Mouse (Mus musculus): ENCODE data around the gene C1qb. TPM values are rescaled to one million over a fixed set of nuclear protein-coding genes. Genes with fewer than 3 reads are reported as not detected.
A peak's percentile ranks its signal among the peaks of the same experiment; 100 is the strongest.

The C1qb gene
- polyA plus RNA-seq, 1 experiment = 65.1 TPM

DNA sequence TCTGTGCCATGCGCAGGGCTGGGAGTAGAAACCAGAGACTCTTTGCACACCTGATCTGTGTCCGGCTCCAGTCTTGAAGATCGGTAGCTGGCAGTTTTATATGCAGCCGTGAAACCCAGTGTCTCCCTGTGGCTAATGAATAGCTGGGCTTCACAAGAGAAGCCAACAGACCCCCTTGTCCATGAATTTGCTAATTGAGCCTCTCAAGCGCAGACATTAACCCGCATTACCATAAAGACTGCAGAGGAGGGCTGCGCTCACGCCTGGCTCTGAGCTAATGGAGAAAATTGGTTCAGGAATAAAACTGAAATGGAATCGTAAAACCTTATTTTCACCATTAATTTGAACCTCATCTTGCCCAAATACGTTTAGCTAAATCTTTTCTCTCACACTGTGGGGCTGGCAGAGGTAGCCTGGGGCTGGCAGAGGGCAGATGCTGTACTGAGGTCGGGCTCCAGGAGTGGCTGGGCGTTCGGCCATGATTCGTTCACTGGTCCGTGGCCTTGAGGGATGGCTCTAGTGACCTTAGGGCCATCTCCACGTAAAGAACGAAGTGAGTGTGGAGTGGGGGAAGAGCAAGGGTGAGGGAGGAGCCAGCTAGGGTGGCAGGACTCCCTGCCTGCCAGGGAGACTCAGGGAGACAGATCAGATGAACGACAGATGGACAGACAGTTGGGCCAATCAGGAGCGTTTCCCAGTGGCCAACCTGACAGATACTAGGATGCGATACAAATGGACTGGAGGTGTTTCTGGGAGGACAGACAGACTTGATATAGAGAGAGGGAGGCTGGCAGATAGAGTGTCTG is 30.6 kb upstream of the C1qb start:
- TF ChIP-seq POLR2A (IDR thresholded peaks at IDR 0.05; ENCODE audit: borderline replicate concordance, extremely low read depth, low read depth, low read length) = no peak
- TF ChIP-seq CTCF (IDR thresholded peaks at IDR 0.05; ENCODE audit: insufficient read depth, low read length) = no peak
- no peaks in the 10 kb centered on the region for H3K4me1 ChIP-seq (ENCODE audit: control insufficient read depth, insufficient read depth, low read length)
- no peak for DNase-seq
- no peak overlapping the region for H3K4me3 ChIP-seq (replicated peaks; ENCODE audit: extremely low read depth, low read depth, low read length)
- 51% methylated on average over 20 of the region's 20 CpGs for WGBS

DNA sequence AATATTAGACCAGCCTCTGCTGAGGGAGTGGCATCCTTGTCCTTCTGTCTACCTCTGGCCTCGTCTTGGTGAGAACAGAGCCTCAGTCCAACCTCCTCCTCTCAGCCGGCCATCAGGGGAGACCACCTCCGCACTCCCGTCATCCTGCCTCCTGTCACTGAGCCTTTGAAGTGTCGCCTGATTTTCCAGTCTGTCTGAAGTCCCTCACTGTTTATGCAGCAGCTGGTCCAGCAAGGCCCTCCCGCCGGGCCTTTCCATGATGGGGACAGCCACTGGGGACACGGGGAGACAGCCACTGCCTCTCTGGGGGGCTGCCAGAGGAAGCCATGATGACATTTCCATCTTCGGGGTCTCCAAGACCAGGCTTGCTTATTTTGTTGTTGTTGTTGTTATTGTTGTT is 26.9 kb upstream of the C1qb start:
- 12% methylated on average over 9 of the region's 9 CpGs for WGBS
- no peak for DNase-seq
- Histone ChIP-seq H3K4me1 (ENCODE audit: control insufficient read depth, insufficient read depth, low read length) (no peaks in the 10 kb centered on the region), H3K4me3 (replicated peaks; ENCODE audit: extremely low read depth, low read depth, low read length) (no peak overlapping the region)
- no peak for TF ChIP-seq CTCF (IDR thresholded peaks at IDR 0.05; ENCODE audit: insufficient read depth, low read length)

DNA sequence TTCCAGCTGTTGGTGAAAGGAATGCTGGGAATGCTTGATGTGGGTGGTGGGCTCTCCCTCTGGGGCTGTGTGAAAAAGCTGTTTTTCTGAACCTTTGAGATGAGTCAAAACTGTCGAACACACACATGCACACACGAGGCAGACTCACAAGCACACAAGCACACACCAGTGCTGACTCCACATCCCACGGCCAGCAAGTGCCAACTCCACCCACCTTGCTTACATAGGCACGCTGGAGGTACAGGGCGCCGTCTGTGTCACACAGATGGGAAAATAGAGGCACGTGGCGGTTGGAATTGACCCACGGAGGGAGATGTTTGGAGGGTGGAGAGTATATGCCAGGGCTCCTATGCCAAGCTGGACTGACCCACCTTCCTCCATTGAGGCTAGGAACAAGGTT is 25.8 kb upstream of the C1qb start:
- WGBS = 33% methylated on average over 9 of the region's 9 CpGs
- TF ChIP-seq POLR2A (IDR thresholded peaks at IDR 0.05; ENCODE audit: borderline replicate concordance, extremely low read depth, low read depth, low read length) (no peak), CTCF (IDR thresholded peaks at IDR 0.05; ENCODE audit: insufficient read depth, low read length) (no peak)
- Histone ChIP-seq H3K4me3 (replicated peaks; ENCODE audit: extremely low read depth, low read depth, low read length) (no peak overlapping the region), H3K4me1 (ENCODE audit: control insufficient read depth, insufficient read depth, low read length) (no peaks in the 10 kb centered on the region)
- DNase-seq = no peak

DNA sequence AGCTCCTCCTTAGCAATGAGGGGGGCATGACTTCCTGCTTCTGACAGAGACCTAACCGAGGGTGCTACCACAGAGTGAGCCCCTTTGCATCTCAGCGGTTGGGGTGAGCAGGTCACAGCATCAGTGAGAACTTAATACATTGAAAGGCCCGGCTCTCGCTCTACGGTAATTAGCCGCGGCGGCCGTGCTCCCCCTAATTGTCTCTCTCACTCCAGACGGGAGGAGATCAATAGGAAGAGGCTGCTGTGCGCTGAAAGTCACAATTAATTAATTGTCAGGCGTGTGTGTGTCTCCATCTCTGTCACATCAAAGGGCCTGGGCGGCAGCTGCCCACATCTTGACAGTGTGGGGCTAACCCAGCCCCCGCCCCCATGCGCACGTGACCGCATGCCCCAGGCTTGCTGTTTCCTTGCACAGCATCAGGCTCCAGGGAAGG is 25.2 kb upstream of the C1qb start:
- Histone ChIP-seq H3K4me3 (replicated peaks; ENCODE audit: extremely low read depth, low read depth, low read length) (no peak overlapping the region), H3K4me1 (ENCODE audit: control insufficient read depth, insufficient read depth, low read length) (no peaks in the 10 kb centered on the region)
- no peak for DNase-seq
- WGBS = 8% methylated on average over 17 of the region's 17 CpGs
- TF ChIP-seq CTCF (IDR thresholded peaks at IDR 0.05; ENCODE audit: insufficient read depth, low read length) (no peak), POLR2A (IDR thresholded peaks at IDR 0.05; ENCODE audit: borderline replicate concordance, extremely low read depth, low read depth, low read length) (no peak)

DNA sequence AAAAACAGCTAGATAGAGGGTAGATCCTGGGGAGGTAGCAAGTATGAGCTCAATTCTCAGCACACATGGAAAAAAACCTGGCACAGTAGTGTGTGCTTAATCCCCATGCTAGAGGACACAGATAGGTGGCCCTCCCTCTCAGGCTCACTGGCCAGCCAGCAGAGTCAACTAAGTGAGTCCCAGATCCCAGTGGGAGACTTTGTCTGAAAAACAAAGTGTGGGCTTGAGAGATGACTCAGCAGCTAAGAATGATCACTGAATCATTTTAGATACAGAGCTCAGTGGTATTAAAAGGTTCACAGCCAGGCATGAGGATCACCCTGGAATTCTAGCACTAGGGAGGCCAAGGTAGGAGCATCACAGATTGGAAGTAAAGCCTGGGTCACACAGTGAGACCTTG is 21.8 kb upstream of the C1qb start:
- H3K4me3 ChIP-seq (replicated peaks; ENCODE audit: extremely low read depth, low read depth, low read length) = no peak overlapping the region
- no peak for DNase-seq
- no peaks in the 10 kb centered on the region for H3K4me1 ChIP-seq (ENCODE audit: control insufficient read depth, insufficient read depth, low read length)
- TF ChIP-seq CTCF (IDR thresholded peaks at IDR 0.05; ENCODE audit: insufficient read depth, low read length) = no peak
- no peak for TF ChIP-seq POLR2A (IDR thresholded peaks at IDR 0.05; ENCODE audit: borderline replicate concordance, extremely low read depth, low read depth, low read length)

DNA sequence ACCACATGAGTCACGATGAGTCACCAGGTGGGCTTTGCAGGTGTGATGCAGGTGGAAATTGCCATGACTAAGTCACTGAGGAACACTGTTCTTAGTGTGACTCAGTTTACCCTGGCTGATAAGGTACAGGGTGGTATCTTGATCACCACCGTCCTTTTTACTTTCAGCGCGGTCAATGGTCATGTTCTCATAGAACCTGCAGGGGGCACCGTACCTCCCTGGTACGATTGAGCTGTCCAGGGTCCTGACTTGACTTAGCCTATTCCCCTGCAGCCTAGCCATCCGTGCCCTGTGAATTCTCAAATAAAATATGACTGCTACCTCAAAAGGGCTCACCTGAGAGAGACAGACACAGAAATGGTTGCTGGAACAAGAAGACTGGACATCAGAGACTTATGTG is 21.0 kb upstream of the C1qb start:
- peak; percentile 14 for DNase-seq
- 14% methylated on average over 7 of the region's 7 CpGs for WGBS
- Histone ChIP-seq H3K4me3 (replicated peaks; ENCODE audit: extremely low read depth, low read depth, low read length) (no peak overlapping the region), H3K4me1 (ENCODE audit: control insufficient read depth, insufficient read depth, low read length) (no peaks in the 10 kb centered on the region)
- TF ChIP-seq POLR2A (IDR thresholded peaks at IDR 0.05; ENCODE audit: borderline replicate concordance, extremely low read depth, low read depth, low read length) (no peak), CTCF (IDR thresholded peaks at IDR 0.05; ENCODE audit: insufficient read depth, low read length) (peak; percentile 85)

DNA sequence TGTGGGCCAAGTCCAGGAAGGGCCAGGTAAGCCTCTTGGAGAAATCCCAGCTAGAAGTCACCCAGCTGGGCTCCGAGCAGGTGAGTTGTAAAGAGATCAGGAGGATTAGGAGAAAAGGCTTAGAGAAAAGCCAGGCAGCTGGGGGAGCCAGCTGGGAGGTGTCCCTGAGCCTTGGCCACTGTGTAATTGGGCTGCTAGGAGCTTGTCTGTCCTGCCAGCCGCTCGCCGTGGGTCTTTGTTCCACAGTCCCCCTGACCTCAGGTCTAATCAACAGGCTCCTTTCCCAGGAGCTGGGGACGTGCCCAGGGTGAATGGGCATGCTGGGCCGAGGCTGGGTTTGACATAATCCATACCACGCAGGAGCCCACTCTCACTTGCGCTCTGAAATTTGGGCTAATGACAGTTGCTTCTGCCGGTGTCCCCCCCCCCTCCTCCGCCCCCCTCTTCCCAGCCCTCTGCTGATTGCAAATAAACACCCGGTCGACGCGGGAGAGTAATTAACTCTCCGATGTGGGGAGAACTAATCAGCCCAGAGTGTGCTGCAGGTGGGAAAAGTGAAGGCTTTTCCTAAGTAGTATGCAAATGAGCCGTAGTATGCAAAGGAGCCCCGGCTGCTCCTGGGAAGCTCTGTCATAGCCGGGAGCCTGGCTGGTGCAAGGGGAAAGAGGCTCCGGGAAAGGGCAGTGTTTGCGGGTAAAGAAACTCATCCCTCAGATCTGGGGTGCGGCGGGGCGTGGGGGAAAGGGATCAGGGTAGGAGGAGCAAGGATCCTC is 19.0 kb upstream of the C1qb start:
- DNase-seq = no peak
- Histone ChIP-seq H3K4me1 (ENCODE audit: control insufficient read depth, insufficient read depth, low read length) (no peaks in the 10 kb centered on the region), H3K4me3 (replicated peaks; ENCODE audit: extremely low read depth, low read depth, low read length) (no peak overlapping the region)
- TF ChIP-seq CTCF (IDR thresholded peaks at IDR 0.05; ENCODE audit: insufficient read depth, low read length) = no peak
- TF ChIP-seq POLR2A (IDR thresholded peaks at IDR 0.05; ENCODE audit: borderline replicate concordance, extremely low read depth, low read depth, low read length) = no peak
- 3% methylated on average over 23 of the region's 23 CpGs for WGBS

DNA sequence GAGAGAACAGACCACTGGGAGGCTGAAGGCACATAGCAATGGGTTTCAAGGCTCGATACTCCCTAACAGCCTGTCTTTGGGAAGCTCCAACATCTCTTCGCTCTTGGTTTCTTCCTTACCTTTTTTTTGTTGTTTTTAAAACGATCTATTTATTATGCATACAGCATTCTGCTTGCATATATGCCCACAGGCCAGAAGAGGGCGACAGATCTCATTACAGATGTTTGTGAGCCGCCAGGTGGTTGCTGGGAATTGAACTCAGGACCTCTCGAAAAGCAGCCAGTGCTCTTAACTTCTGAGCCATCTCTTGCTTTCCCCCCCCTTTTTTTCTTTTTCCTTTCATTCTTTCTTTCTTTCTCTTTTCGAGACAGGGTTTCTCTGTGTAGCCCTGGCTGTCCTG is 13.2 kb upstream of the C1qb start:
- TF ChIP-seq CTCF (IDR thresholded peaks at IDR 0.05; ENCODE audit: insufficient read depth, low read length) (no peak), POLR2A (IDR thresholded peaks at IDR 0.05; ENCODE audit: borderline replicate concordance, extremely low read depth, low read depth, low read length) (no peak)
- 65% methylated on average over 7 of the region's 7 CpGs for WGBS
- no peak for DNase-seq
- H3K4me1 ChIP-seq (ENCODE audit: control insufficient read depth, insufficient read depth, low read length) = no peaks in the 10 kb centered on the region
- H3K4me3 ChIP-seq (replicated peaks; ENCODE audit: extremely low read depth, low read depth, low read length) = no peak overlapping the region

DNA sequence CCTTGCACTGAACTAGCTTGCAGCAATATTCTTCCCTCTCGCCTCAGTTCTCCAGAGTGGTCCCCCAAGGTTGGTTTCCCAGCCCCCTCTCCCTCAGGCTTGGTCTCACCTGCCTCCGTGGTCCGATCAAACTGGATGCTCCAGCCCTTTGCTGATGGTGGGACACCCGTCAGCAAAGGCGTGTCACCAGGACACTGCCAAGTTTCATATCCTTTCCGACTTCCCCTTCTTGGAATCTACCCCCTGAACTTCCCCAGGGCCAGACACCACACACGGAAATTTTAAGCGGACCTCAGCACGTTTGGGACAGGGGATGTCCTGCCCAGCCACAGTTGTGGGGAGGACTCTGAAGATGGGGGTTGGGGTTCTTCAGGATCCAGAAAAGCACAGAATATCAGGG is 12.7 kb upstream of the C1qb start, which contains the start of gene C1qa:
Gene C1qa (minus strand): TSS at position 167 of the 400 bp plus-strand sequence.
- Histone ChIP-seq H3K4me3 (replicated peaks; ENCODE audit: extremely low read depth, low read depth, low read length) (no peak within 1 kb of the TSS), H3K4me1 (ENCODE audit: control insufficient read depth, insufficient read depth, low read length) (no peaks in the 10 kb centered on the region)
- DNase-seq = no peak
- TF ChIP-seq CTCF (IDR thresholded peaks at IDR 0.05; ENCODE audit: insufficient read depth, low read length) (no peak), POLR2A (IDR thresholded peaks at IDR 0.05; ENCODE audit: borderline replicate concordance, extremely low read depth, low read depth, low read length) (peak; percentile 16; the same call in 1 of the 2 replicates)
- 48% methylated on average over 9 of the region's 9 CpGs for WGBS

All from lung, adult 2 months (tissue).